Mouse (Mus musculus) bone marrow macrophage, adult 2 months (primary cell): ENCODE measurements around the gene Cd19. TPM values are rescaled to one million over a fixed set of nuclear protein-coding genes. Genes with fewer than 3 reads are reported as not detected.

Source experiments
- H3K27ac ChIP-seq: 2 replicates; pipeline ENCODE4 v1.5.1; 2012; ENCODE audit warnings: low read depth, low read length; ENCODE audit not compliant: insufficient read depth
- H3K4me1 ChIP-seq: 2 replicates; pipeline ENCODE4 v1.6.1; 2012; ENCODE audit warnings: low read length; ENCODE audit not compliant: control insufficient read depth, insufficient read depth
- H3K4me3 ChIP-seq: 2 replicates; pipeline ENCODE4 v1.5.1; 2012; ENCODE audit warnings: mild to moderate bottlenecking, low read length, moderate library complexity; ENCODE audit not compliant: insufficient read depth
- CTCF ChIP-seq: IDR thresholded peaks from 2 replicates; pipeline ENCODE4 v1.5.1; 2012; ENCODE audit warnings: low read depth, mild to moderate bottlenecking, low read length, moderate library complexity
- POLR2A ChIP-seq: IDR thresholded peaks from 2 replicates; pipeline ENCODE4 v1.6.1; 2012; ENCODE audit warnings: mild to moderate bottlenecking, low read depth, low read length, borderline replicate concordance
- polyA plus RNA-seq: library from polyadenylated mRNA; stranded (reverse); fragments of >200 nt; gene quantifications from 2 replicates; pipeline ENCODE4 v1.2.4, GENCODE M21; 2012; ENCODE audit not compliant: missing spikeins, insufficient read depth, insufficient read length

The Cd19 gene
- polyA plus RNA-seq, 1 experiment = not detected

DNA sequence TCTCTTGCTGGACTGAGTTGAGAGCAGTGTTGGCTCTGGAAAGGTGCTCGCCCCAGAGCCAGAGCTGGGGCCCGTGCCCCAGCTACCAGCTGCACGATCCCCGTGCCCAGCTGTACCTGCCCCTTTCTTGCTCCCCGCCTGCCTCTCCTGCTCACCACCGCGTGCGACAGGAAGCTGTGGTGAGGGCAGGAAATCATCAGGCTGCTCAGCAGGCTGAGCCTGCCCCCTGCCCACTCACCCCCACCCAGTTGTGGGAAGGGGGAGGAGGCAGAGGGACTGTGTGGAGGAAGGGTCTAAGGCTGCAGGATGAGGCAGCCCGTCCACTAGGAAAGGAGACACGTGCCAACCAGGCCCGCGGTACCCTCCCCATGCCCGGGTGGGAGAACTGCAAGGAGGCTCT lies 45.3 kb downstream of the Cd19 start, which contains the start of gene Lat:
TSS of gene Lat (minus strand) at position 178 of the 400 bp plus-strand sequence.
- TF ChIP-seq CTCF (no peak), POLR2A (no peak)
- H3K4me1 ChIP-seq = peaks cover 2% of the 10 kb centered on the region
- H3K27ac ChIP-seq = no peak within 1 kb of the TSS
- no peak within 1 kb of the TSS for H3K4me3 ChIP-seq

- TF ChIP-seq POLR2A (no peak), CTCF (no peak)
- no peak overlapping the region for H3K4me3 ChIP-seq
- no peak overlapping the region for H3K27ac ChIP-seq
- no peaks in the 10 kb centered on the region; the same call in none of the 2 replicates for H3K4me1 ChIP-seq
Measured at GRCm38 (mm10) chr7:126368367-126368766, 46.3 kb downstream of the Cd19 start.

DNA sequence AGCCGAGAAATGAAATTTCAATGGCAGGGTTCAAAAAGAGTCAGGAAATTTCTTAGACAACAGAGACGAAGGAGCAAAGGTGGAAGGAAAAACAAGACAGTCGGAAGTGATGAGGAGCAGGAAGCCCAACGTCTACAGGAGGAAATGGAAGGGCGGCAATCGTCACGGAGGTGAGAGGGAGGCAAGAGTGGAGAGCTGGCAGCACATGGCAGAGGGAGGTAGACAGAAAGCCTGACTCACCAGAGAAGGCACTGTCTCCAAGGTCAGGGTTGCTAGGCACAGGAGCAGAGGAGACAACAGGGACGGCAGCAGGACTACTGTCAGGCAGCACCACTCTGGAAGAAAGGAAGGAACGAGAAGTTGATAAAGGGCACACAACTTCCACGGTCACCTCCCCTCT lies 47.1 kb downstream of the Cd19 start:
- Histone ChIP-seq H3K27ac (no peak overlapping the region), H3K4me1 (no peaks in the 10 kb centered on the region; the same call in none of the 2 replicates), H3K4me3 (no peak overlapping the region)
- TF ChIP-seq CTCF = no peak
- no peak for TF ChIP-seq POLR2A

DNA sequence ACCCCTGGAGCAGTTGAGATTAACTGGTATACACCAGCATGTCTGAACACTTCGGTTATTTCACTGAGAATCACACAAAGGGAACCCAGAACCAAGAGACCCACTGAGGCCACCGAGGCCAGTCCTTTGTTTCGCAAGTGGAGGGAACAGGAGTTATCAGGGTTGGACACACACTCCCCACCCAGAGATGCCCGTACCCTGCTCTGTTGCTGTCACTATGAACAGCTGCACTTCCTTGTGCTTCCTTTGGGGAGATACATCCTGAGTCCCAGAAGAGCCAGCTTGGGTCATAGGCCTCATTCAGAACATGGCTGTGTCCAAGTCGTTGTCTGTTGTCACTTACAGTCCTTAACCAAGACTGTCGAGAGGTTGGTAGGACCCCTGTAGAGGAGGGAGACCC lies 51.7 kb downstream of the Cd19 start:
- H3K4me1 ChIP-seq = no peaks in the 10 kb centered on the region
- H3K27ac ChIP-seq = no peak overlapping the region
- TF ChIP-seq POLR2A (no peak), CTCF (no peak)
- no peak overlapping the region for H3K4me3 ChIP-seq

- TF ChIP-seq CTCF (no peak), POLR2A (no peak)
- Histone ChIP-seq H3K4me1 (no peaks in the 10 kb centered on the region), H3K4me3 (no peak overlapping the region), H3K27ac (no peak overlapping the region)
Measured at GRCm38 (mm10) chr7:126359049-126359448, 55.6 kb downstream of the Cd19 start.

Other genes with a start within 250 kb of the Cd19 start
- 64.2 and 86.2 TPM in 2 replicates for gene Xpo6, start 214.4 kb downstream of the Cd19 start, polyA plus RNA-seq
- 4.8 and 6.3 TPM in 2 replicates for gene Sbk1, start 142.3 kb downstream of the Cd19 start, polyA plus RNA-seq
- gene Lat, start 45.3 kb downstream of the Cd19 start, polyA plus RNA-seq = 2.5 and 3.2 TPM in 2 replicates
- gene Spns1, start 37.4 kb downstream of the Cd19 start, polyA plus RNA-seq = 41.1 and 41.8 TPM in 2 replicates
- gene Nfatc2ip, start 18.2 kb downstream of the Cd19 start, polyA plus RNA-seq = 9.5 and 10.3 TPM in 2 replicates
- gene Rabep2, start 13.9 kb upstream of the Cd19 start, polyA plus RNA-seq = 25.3 and 30.6 TPM in 2 replicates
- 0.25 and 1.4 TPM in 2 replicates for gene Atp2a1, start 48.2 kb upstream of the Cd19 start, polyA plus RNA-seq
- 26.1 and 27.6 TPM in 2 replicates for gene Sh2b1, start 60.5 kb upstream of the Cd19 start, polyA plus RNA-seq
- 39.7 and 41.0 TPM in 2 replicates for gene Tufm, start 72.5 kb upstream of the Cd19 start, polyA plus RNA-seq
- gene Atxn2l, start 88.5 kb upstream of the Cd19 start, polyA plus RNA-seq = 128 and 131 TPM in 2 replicates
- gene Eif3c, start 151.5 kb upstream of the Cd19 start, polyA plus RNA-seq = 142 and 148 TPM in 2 replicates
- 83.3 and 84.3 TPM in 2 replicates for gene Apobr, start 170.1 kb upstream of the Cd19 start, polyA plus RNA-seq
- 219 and 238 TPM in 2 replicates for gene Cln3, start 170.9 kb upstream of the Cd19 start, polyA plus RNA-seq
- 2.9 and 3.3 TPM in 2 replicates for gene Il27, start 180.1 kb upstream of the Cd19 start, polyA plus RNA-seq
- gene Nupr1, start 216.0 kb upstream of the Cd19 start, polyA plus RNA-seq = 34.9 and 41.2 TPM in 2 replicates
- 28.6 and 31.7 TPM in 2 replicates for gene Sgf29, start 234.4 kb upstream of the Cd19 start, polyA plus RNA-seq